ENCODE assay signal across 8 mouse cellular contexts in genomic region chr4:123684260-123684659, GRCm38 (mm10). TPM values are rescaled to one million over a fixed set of nuclear protein-coding genes. Genes with fewer than 3 reads are reported as not detected.
DNase-seq lines count a peak whose midpoint lies in the region; ATAC-seq lines count a peak whose summit lies in the region.

TSS of gene Macf1 (minus strand) at chr4:123684360.

- no peaks in the 10 kb centered on the region for H3K36me3 ChIP-seq in intestine, embryonic 15.5 days
- no peaks in the 10 kb centered on the region for H3K36me3 ChIP-seq in midbrain, embryonic 11.5 days (ENCODE audit: control insufficient read depth, insufficient read depth, low read length)

- H3K27me3 ChIP-seq in intestine, embryonic 15.5 days (replicated peaks): peaks cover 2% of the 10 kb centered on the region; the same call in 1 of the 2 replicates
- H3K27me3 ChIP-seq in midbrain, embryonic 11.5 days (ENCODE audit: control insufficient read depth, insufficient read depth, low read length): peaks cover 8% of the 10 kb centered on the region

- no peak within 1 kb of the TSS for H3K9ac ChIP-seq in intestine, embryonic 15.5 days
- no peak within 1 kb of the TSS for H3K9ac ChIP-seq in midbrain, embryonic 11.5 days (ENCODE audit: low read length)

- no peak within 1 kb of the TSS for H3K27ac ChIP-seq in intestine, embryonic 15.5 days
- H3K27ac ChIP-seq in midbrain, embryonic 11.5 days (ENCODE audit: low read depth, low read length): no peak within 1 kb of the TSS

- 86% methylated on average over 3 of the region's 3 CpGs for whole genome bisulfite sequencing in intestine, embryonic 15.5 days
- 84% methylated on average over 3 of the region's 3 CpGs for WGBS in midbrain, embryonic 11.5 days

- H3K9me3 ChIP-seq in intestine, embryonic 15.5 days: no peaks in the 10 kb centered on the region
- no peaks in the 10 kb centered on the region for H3K9me3 ChIP-seq in midbrain, embryonic 11.5 days (ENCODE audit: control insufficient read depth, low read length)

- no peak within 1 kb of the TSS for H3K4me2 ChIP-seq in intestine, embryonic 15.5 days (replicated peaks)
- no peak within 1 kb of the TSS for H3K4me2 ChIP-seq in midbrain, embryonic 11.5 days

- DNase-seq in layer of hippocampus, adult 18-20 months (ENCODE audit: low spot score in 2 of 2): no peak
- DNase-seq in layer of hippocampus, adult 9-11 months: no peak
- no peak for DNase-seq in adrenal gland, postnatal 36 days
- DNase-seq in gastrocnemius, postnatal 25 days: no peak
- DNase-seq in midbrain, embryonic 11.5 days (ENCODE audit: low spot score, missing footprints): no peak
- no peak for DNase-seq in retina, embryonic 14.5 days (ENCODE audit: low spot score)
- DNase-seq in cerebellum, adult 9-11 months: no peak

- H3K4me1 ChIP-seq in intestine, embryonic 15.5 days (replicated peaks): peaks cover 12% of the 10 kb centered on the region; the same call in 1 of the 2 replicates
- peaks cover 13% of the 10 kb centered on the region for H3K4me1 ChIP-seq in midbrain, embryonic 11.5 days (ENCODE audit: control insufficient read depth, insufficient read depth, low read length)

- H3K4me3 ChIP-seq in intestine, embryonic 15.5 days (replicated peaks): no peak within 1 kb of the TSS
- no peak within 1 kb of the TSS for H3K4me3 ChIP-seq in midbrain, embryonic 11.5 days (ENCODE audit: low read depth, low read length)

- ATAC-seq in intestine, embryonic 15.5 days: no peak
- ATAC-seq in midbrain, embryonic 11.5 days (ENCODE audit: low FRiP score): no peak

RNA-seq across cellular contexts. Expression of gene Macf1, which starts in this region (rescaled TPM):
- total RNA-seq in layer of hippocampus, adult 18-20 months (2021): 100 to 1,000 TPM; 219 to 233 TPM
- 100 to 1,000 TPM; 150 to 174 TPM for total RNA-seq in adrenal gland, postnatal 36 days (2021)
- 10 to 100 TPM; 55.6 to 75.8 TPM for total RNA-seq in gastrocnemius, postnatal 25 days (2021)
- 28.0 and 28.9 TPM in 2 replicates for polyA plus RNA-seq in intestine, embryonic 15.5 days (2015; fragmentation: Nextera tagmentation; extraction: Ambion mirVana)
- 74.6 and 78.0 TPM in 2 replicates for polyA plus RNA-seq in midbrain, embryonic 11.5 days (2014; fragmentation: Nextera tagmentation; extraction: Ambion mirVana)
